Mouse (Mus musculus) layer of hippocampus, adult 2 months (tissue): ENCODE measurements around the gene Scrn3. TPM values are rescaled to one million over a fixed set of nuclear protein-coding genes. Genes with fewer than 3 reads are reported as not detected.

ENCODE experiments used
- DNase-seq, 2 experiments: peaks; one replicate each; pipeline ENCODE4 v3.0.0; 2022; ENCODE audit warnings: low spot score in 2 of 2
- H3K27ac ChIP-seq: fragments of 200-600 bp; 2 replicates; pipeline ENCODE4 v1.8.1; 2022
- H3K4me3 ChIP-seq: fragments of 200-600 bp; 2 replicates; pipeline ENCODE4 v1.8.1; 2022; ENCODE audit warnings: mild to moderate bottlenecking
- CTCF ChIP-seq: fragments of 200-600 bp; conservative IDR thresholded peaks from 2 replicates; pipeline ENCODE4 v1.8.1; 2022; ENCODE audit warnings: antibody characterized with exemption, mild to moderate bottlenecking, moderate library complexity
- total RNA-seq, 2 experiments: library from RNA; stranded (reverse); gene quantifications; 2 replicates each; pipeline ENCODE4 v1.2.3; 2021

Gene Scrn3
- total RNA-seq, 2 experiments from 2014 or later, result 19.3 to 22.3 TPM

DNA sequence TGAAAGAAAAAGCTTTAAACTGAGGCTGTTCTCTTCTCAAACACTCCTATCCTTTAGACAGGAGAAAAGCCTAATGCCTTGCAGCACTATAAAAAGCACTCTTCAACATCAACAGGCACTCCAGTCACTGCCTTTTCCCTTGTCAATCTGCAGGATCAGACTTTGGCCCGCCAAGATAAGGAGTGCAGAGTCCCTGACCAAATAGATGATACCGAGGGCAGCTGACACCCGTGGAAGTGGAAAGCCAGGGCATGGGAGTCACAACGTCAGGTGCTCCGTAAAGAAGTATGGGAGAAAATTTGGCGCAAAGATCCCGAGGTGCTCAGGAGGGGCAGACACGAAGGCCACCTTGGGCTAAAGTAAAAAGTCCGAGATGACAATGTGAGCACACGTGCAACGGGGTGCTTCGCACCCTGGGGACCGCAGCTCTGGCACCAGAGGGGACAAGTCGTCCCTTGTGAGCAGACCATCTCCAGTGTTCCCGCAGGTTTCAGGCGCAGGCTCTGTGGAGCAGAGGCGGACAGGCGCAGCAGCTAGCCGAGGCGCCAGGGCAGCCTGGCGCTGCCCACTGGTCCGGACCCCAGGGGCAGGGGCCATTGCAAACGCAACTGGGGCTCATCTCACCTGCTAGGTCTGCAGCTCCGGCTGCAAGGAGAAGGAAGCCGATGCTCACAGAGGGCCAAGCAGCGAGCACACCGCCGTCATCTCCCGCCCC lies 73.4 kb downstream of the Scrn3 start:
- Histone ChIP-seq H3K4me3 (peak overlapping the region; percentile 94), H3K27ac (peak overlapping the region; percentile 94)
- no peak for TF ChIP-seq CTCF
- no peak for DNase-seq

DNA sequence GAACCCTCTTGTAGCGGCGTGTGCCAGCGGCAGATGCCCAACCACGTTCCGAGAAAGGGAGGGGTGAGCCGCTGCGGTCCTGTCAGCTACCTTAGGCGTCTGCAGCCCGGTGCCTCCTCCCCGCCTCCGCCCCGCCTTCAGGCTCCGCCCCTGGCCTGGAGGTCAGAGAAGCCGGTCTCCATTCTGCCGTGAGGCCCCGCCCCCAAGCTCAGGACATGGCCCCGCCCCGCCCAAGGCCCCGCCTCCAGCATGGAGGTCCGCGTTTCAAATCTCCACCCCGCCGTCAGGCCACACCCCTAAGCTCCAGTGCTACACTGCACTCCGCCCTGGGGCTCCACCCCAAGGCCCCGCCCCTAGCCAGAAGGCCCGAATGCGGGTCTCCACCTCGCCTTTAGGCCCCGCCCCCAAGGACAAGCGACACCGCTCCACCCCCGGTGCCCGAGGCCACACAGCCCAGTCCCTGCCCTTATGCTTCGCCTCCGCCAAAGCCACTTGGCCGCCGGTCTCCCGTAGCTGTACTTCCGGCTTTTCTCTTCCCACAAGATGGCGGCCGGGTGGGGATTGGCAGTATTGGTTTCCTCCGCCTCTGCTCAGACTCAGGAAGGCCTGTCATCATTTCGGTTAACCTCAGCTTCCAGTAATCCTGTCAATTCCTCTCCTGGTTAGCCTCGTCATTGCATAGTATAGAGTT lies 74.1 kb downstream of the Scrn3 start, which contains the start of gene Gpr155:
Gene Gpr155, minus strand, starts transcription at position 217 of the 691 bp plus-strand sequence.
- peak within 1 kb of the TSS; percentile 94 for H3K4me3 ChIP-seq
- peak within 1 kb of the TSS; percentile 94 for H3K27ac ChIP-seq
- DNase-seq, result peak; percentile 98 to 99
- no peak for TF ChIP-seq CTCF

Other genes with a start within 250 kb of the Scrn3 start
- 100 to 1,000 TPM; 119 to 123 TPM for gene Ola1, start 93.7 kb upstream of the Scrn3 start, total RNA-seq
- gene Sp9, start 40.7 kb upstream of the Scrn3 start, total RNA-seq, result 1 to 10 TPM; 3.8 to 4.3 TPM
- gene Cir1, start 100 bp downstream of the Scrn3 start, total RNA-seq, result 10 to 100 TPM; 31.6 to 32.6 TPM
- 10 to 100 TPM; 58.1 to 65.6 TPM for gene Gpr155, start 74.0 kb downstream of the Scrn3 start, total RNA-seq
- 1 to 10 TPM; 8.1 to 10.0 TPM for gene Wipf1, start 217.1 kb downstream of the Scrn3 start, total RNA-seq